Comparison of ENCODE assay signal across 8 mouse cellular contexts in genomic region chr2:173406344-173407094, GRCm38 (mm10).
DNase-seq lines count a peak whose midpoint lies in the region; ATAC-seq and TF ChIP-seq lines count a peak whose summit lies in the region.

No protein-coding gene starts in this region.

- no peak for TF ChIP-seq EP300 in stomach, postnatal 0 days (optimal IDR thresholded peaks at IDR 0.05)

- TF ChIP-seq CTCF in stomach, postnatal 0 days (IDR thresholded peaks at IDR 0.05; ENCODE audit: low read depth): no peak

- H3K9ac ChIP-seq in stomach, embryonic 15.5 days: no peak overlapping the region
- no peak overlapping the region for H3K9ac ChIP-seq in stomach, postnatal 0 days (ENCODE audit: low read length)
- peak overlapping the region; percentile 24; the same call in 1 of the 2 replicates for H3K9ac ChIP-seq in hindbrain, embryonic 14.5 days
- H3K9ac ChIP-seq in neural tube, embryonic 15.5 days (replicated peaks): no peak overlapping the region

- ATAC-seq in stomach, embryonic 15.5 days (ENCODE audit: insufficient read depth, low FRiP score, low read depth): 0 out of 2 replicates have a peak, but pooled peaks have one; percentile 19
- no peak for ATAC-seq in stomach, postnatal 0 days (ENCODE audit: low FRiP score, low TSS enrichment)
- peak; percentile 74 for ATAC-seq in hindbrain, embryonic 14.5 days (ENCODE audit: low FRiP score)
- peak; percentile 70 for ATAC-seq in neural tube, embryonic 15.5 days (ENCODE audit: low FRiP score)
- ATAC-seq in granulocyte monocyte progenitor cell, adult 5-6 weeks (replicated peaks; ENCODE audit: poor library complexity, severe bottlenecking): no peak

- H3K4me1 ChIP-seq in stomach, embryonic 15.5 days: peaks cover 6% of the 10 kb centered on the region; the same call in 1 of the 2 replicates
- H3K4me1 ChIP-seq in stomach, postnatal 0 days (replicated peaks; ENCODE audit: control insufficient read depth, insufficient read depth): no peaks in the 10 kb centered on the region
- peaks cover 20% of the 10 kb centered on the region for H3K4me1 ChIP-seq in hindbrain, embryonic 14.5 days (replicated peaks; ENCODE audit: control insufficient read depth, insufficient read depth, low read length)
- peaks cover 29% of the 10 kb centered on the region for H3K4me1 ChIP-seq in neural tube, embryonic 15.5 days

- no peak overlapping the region for H3K4me3 ChIP-seq in stomach, embryonic 15.5 days (replicated peaks)
- no peak overlapping the region for H3K4me3 ChIP-seq in stomach, postnatal 0 days (ENCODE audit: low read depth, low read length)
- H3K4me3 ChIP-seq in hindbrain, embryonic 14.5 days (replicated peaks; ENCODE audit: low read length): no peak overlapping the region
- H3K4me3 ChIP-seq in neural tube, embryonic 15.5 days (replicated peaks): no peak overlapping the region

- no peak overlapping the region for H3K4me2 ChIP-seq in stomach, embryonic 15.5 days
- H3K4me2 ChIP-seq in stomach, postnatal 0 days (replicated peaks; ENCODE audit: low read depth): no peak overlapping the region
- 0 out of 2 replicates have a peak overlapping the region, but pooled peaks have one; percentile 7 for H3K4me2 ChIP-seq in hindbrain, embryonic 14.5 days (replicated peaks)
- peak overlapping the region; percentile 2; the same call in 1 of the 2 replicates for H3K4me2 ChIP-seq in neural tube, embryonic 15.5 days

- no peaks in the 10 kb centered on the region for H3K36me3 ChIP-seq in stomach, embryonic 15.5 days
- no peaks in the 10 kb centered on the region for H3K36me3 ChIP-seq in stomach, postnatal 0 days (ENCODE audit: control insufficient read depth, insufficient read depth, low read length)
- no peaks in the 10 kb centered on the region for H3K36me3 ChIP-seq in hindbrain, embryonic 14.5 days (replicated peaks; ENCODE audit: control insufficient read depth, insufficient read depth)
- no peaks in the 10 kb centered on the region for H3K36me3 ChIP-seq in neural tube, embryonic 15.5 days

- WGBS in stomach, embryonic 15.5 days: 50% methylated on average over 13 of the region's 13 CpGs
- 52% methylated on average over 13 of the region's 13 CpGs for WGBS in stomach, postnatal 0 days
- WGBS in hindbrain, embryonic 14.5 days: 12% methylated on average over 13 of the region's 13 CpGs
- WGBS in neural tube, embryonic 15.5 days: 6% methylated on average over 13 of the region's 13 CpGs

- H3K27ac ChIP-seq in stomach, embryonic 15.5 days: no peak overlapping the region
- no peak overlapping the region for H3K27ac ChIP-seq in stomach, postnatal 0 days (replicated peaks)
- peak overlapping the region; percentile 47; the same call in 1 of the 2 replicates for H3K27ac ChIP-seq in hindbrain, embryonic 14.5 days
- H3K27ac ChIP-seq in neural tube, embryonic 15.5 days (replicated peaks): no peak overlapping the region

- no peak for DNase-seq in stomach, postnatal 0 days (ENCODE audit: low spot score)
- DNase-seq in hindbrain, embryonic 14.5 days (ENCODE audit: low spot score): peak; percentile 60
- DNase-seq in left cerebral cortex, adult 11 months (ENCODE audit: low spot score): peak; percentile 27
- no peak for DNase-seq in spleen, adult 18-20 months
- no peak for DNase-seq in thymus, postnatal 0 days (ENCODE audit: low spot score)

- H3K27me3 ChIP-seq in stomach, embryonic 15.5 days (replicated peaks): no peaks in the 10 kb centered on the region
- H3K27me3 ChIP-seq in stomach, postnatal 0 days (ENCODE audit: control insufficient read depth, insufficient read depth, low read length): no peaks in the 10 kb centered on the region
- no peaks in the 10 kb centered on the region for H3K27me3 ChIP-seq in hindbrain, embryonic 14.5 days (ENCODE audit: control insufficient read depth, insufficient read depth, low read length)
- H3K27me3 ChIP-seq in neural tube, embryonic 15.5 days (replicated peaks): no peaks in the 10 kb centered on the region

- no peaks in the 10 kb centered on the region for H3K9me3 ChIP-seq in stomach, embryonic 15.5 days
- H3K9me3 ChIP-seq in stomach, postnatal 0 days (ENCODE audit: control insufficient read depth, low read length): no peaks in the 10 kb centered on the region
- no peaks in the 10 kb centered on the region for H3K9me3 ChIP-seq in hindbrain, embryonic 14.5 days (ENCODE audit: control insufficient read depth, low read length)
- H3K9me3 ChIP-seq in neural tube, embryonic 15.5 days (replicated peaks): no peaks in the 10 kb centered on the region

Comparison
In these comparisons a context has a peak if more than half of its experiments do, and no peak if none do; other contexts are left out.
1. ATAC-seq: peak in stomach, embryonic 15.5 days (single experiment), hindbrain, embryonic 14.5 days (single experiment) and neural tube, embryonic 15.5 days (single experiment); none in stomach, postnatal 0 days (single experiment) and granulocyte monocyte progenitor cell, adult 5-6 weeks (single experiment).
2. H3K4me2 ChIP-seq: peak in hindbrain, embryonic 14.5 days (single experiment) and neural tube, embryonic 15.5 days (single experiment); none in stomach, embryonic 15.5 days (single experiment) and stomach, postnatal 0 days (single experiment).
3. DNase-seq: peak in hindbrain, embryonic 14.5 days (single experiment) and left cerebral cortex, adult 11 months (single experiment); none in stomach, postnatal 0 days (single experiment), spleen, adult 18-20 months (0 of 2) and thymus, postnatal 0 days (single experiment).